Mouse (Mus musculus) myocyte (in vitro differentiated cells): ENCODE data around the gene Nanos2.

Experiments
- CEBPB ChIP-seq: IDR thresholded peaks from 2 replicates; pipeline ENCODE4 v1.6.1; 2011; ENCODE audit warnings: mild to moderate bottlenecking, moderate library complexity; ENCODE audit not compliant: poor library complexity, insufficient read depth, severe bottlenecking
- E2F4 ChIP-seq: IDR thresholded peaks from one replicate; pipeline ENCODE4 v1.6.1; 2011; ENCODE audit warnings: mild to moderate bottlenecking, control low read depth, moderate library complexity; ENCODE audit not compliant: insufficient read depth
- MYOD1 ChIP-seq, 3 experiments: IDR thresholded peaks; one replicate each; pipeline ENCODE4 v1.6.1; 2011; ENCODE audit warnings: control low read depth in 2 of 3, low read depth in 2 of 3, mild to moderate bottlenecking in 2 of 3, moderate library complexity in 1 of 3; ENCODE audit not compliant: insufficient read length in 2 of 3, control insufficient read depth in 1 of 3
- MYOG ChIP-seq, 3 experiments: IDR thresholded peaks; one replicate each; pipeline ENCODE4 v1.6.1; 2011; ENCODE audit warnings: control low read depth in 2 of 3, low read depth in 2 of 3, mild to moderate bottlenecking in 2 of 3; ENCODE audit not compliant: insufficient read length in 2 of 3, control insufficient read depth in 1 of 3, insufficient read depth in 1 of 3
- POLR2A ChIP-seq: IDR thresholded peaks from one replicate; pipeline ENCODE4 v1.6.1; 2011; ENCODE audit warnings: low read depth, mild to moderate bottlenecking, control low read depth, moderate library complexity; ENCODE audit not compliant: insufficient read length
- TCF12 ChIP-seq: IDR thresholded peaks from one replicate; pipeline ENCODE4 v1.6.1; 2011; ENCODE audit warnings: mild to moderate bottlenecking, control low read depth; ENCODE audit not compliant: poor library complexity, insufficient read depth, severe bottlenecking
- USF1 ChIP-seq: IDR thresholded peaks from one replicate; pipeline ENCODE4 v1.6.1; 2011; ENCODE audit warnings: low read depth, mild to moderate bottlenecking, control low read depth, moderate library complexity

- TF ChIP-seq POLR2A: no peak
- no peak for TF ChIP-seq USF1
- TF ChIP-seq MYOD1 (IDR thresholded peaks at IDR 0.05; ENCODE audit: control insufficient read depth in 1 of 3, insufficient read length in 2 of 3, low read depth in 2 of 3): no peak
- no peak for TF ChIP-seq TCF12
- TF ChIP-seq CEBPB: no peak
- TF ChIP-seq E2F4: no peak
- TF ChIP-seq MYOG (IDR thresholded peaks at IDR 0.05; ENCODE audit: control insufficient read depth in 1 of 3, insufficient read depth in 1 of 3, insufficient read length in 2 of 3, low read depth in 2 of 3): no peak
Observed at GRCm38 (mm10) chr7:18965312-18965711, 21.9 kb upstream of the Nanos2 start.
